Mouse (Mus musculus) olfactory bulb, adult 2 months (tissue): ENCODE results near the gene Appl2.

Experiments used
- CTCF ChIP-seq: fragments of 200-500 bp; IDR thresholded peaks from 2 replicates; pipeline ENCODE4 v1.5.1; 2012; ENCODE audit warnings: low read depth, mild to moderate bottlenecking, low read length, moderate library complexity; ENCODE audit not compliant: insufficient read depth
- POLR2A ChIP-seq: fragments of 200-500 bp; IDR thresholded peaks from 2 replicates; pipeline ENCODE4 v1.6.1; 2012; ENCODE audit warnings: mild to moderate bottlenecking, low read depth, low read length, moderate library complexity; ENCODE audit not compliant: insufficient read depth

- no peak for TF ChIP-seq CTCF
- TF ChIP-seq POLR2A: no peak
These were observed 39.7 kb upstream of the Appl2 start for GRCm38 (mm10) chr10:83688215-83688614.
